Mouse (Mus musculus): ENCODE measurements at regions not wholly inside any gene's neighbourhood (a gene's known extent, or its start where the extent isn't known, plus 50 kb on each side); places are given as distances from the start of the nearest gene placed in this dataset. TPM values are rescaled to one million over a fixed set of nuclear protein-coding genes. Genes with fewer than 3 reads are reported as not detected.

GRCm38 (mm10) chr8:44034211-44034610 lies 324.4 kb upstream of the Adam34 start:
- Histone ChIP-seq H3K79me3 (ENCODE audit: low read depth) (no peaks in the 10 kb centered on the region), H3K27me3 (ENCODE audit: control insufficient read depth, insufficient read depth, insufficient read length) (no peaks in the 10 kb centered on the region), H3ac (ENCODE audit: control insufficient read depth, insufficient read length, low read depth) (no peak overlapping the region), H3K36me3 (ENCODE audit: control insufficient read depth, insufficient read depth) (no peaks in the 10 kb centered on the region), H3K4me3 (ENCODE audit: insufficient read depth, poor library complexity, severe bottlenecking) (no peak overlapping the region), H3K79me2 (ENCODE audit: control insufficient read depth, insufficient read depth) (no peaks in the 10 kb centered on the region)
- no peak for TF ChIP-seq MYOG (IDR thresholded peaks at IDR 0.05; ENCODE audit: control insufficient read depth, extremely low read depth, insufficient read length)
- TF ChIP-seq USF1 (IDR thresholded peaks at IDR 0.05; ENCODE audit: low read depth): no peak
- no peak for TF ChIP-seq MYOD1 (IDR thresholded peaks at IDR 0.05; ENCODE audit: control insufficient read depth, insufficient read length, low read depth)
- no peak for TF ChIP-seq MAX (IDR thresholded peaks at IDR 0.05)
- no peak for TF ChIP-seq FOSL1 (IDR thresholded peaks at IDR 0.05; ENCODE audit: insufficient read depth, low read length, poor library complexity, severe bottlenecking)
- no peak for TF ChIP-seq CTCF (IDR thresholded peaks at IDR 0.05; ENCODE audit: control insufficient read depth, insufficient read depth, insufficient read length)
- no peak for TF ChIP-seq CEBPB (IDR thresholded peaks at IDR 0.05; ENCODE audit: low read depth)

GRCm38 (mm10) chr8:44031376-44031775 lies 321.5 kb upstream of the Adam34 start:
- H3K79me3 ChIP-seq (ENCODE audit: low read depth): no peaks in the 10 kb centered on the region
- H3K79me2 ChIP-seq (ENCODE audit: control insufficient read depth, insufficient read depth): no peaks in the 10 kb centered on the region
- H3K4me3 ChIP-seq (ENCODE audit: insufficient read depth, poor library complexity, severe bottlenecking): no peak overlapping the region
- TF ChIP-seq MAX (IDR thresholded peaks at IDR 0.05) (no peak), CTCF (IDR thresholded peaks at IDR 0.05; ENCODE audit: control insufficient read depth, insufficient read depth, insufficient read length) (no peak), MYOD1 (IDR thresholded peaks at IDR 0.05; ENCODE audit: control insufficient read depth, insufficient read length, low read depth) (no peak), USF1 (IDR thresholded peaks at IDR 0.05; ENCODE audit: low read depth) (no peak), MYOG (IDR thresholded peaks at IDR 0.05; ENCODE audit: control insufficient read depth, extremely low read depth, insufficient read length) (no peak), FOSL1 (IDR thresholded peaks at IDR 0.05; ENCODE audit: insufficient read depth, low read length, poor library complexity, severe bottlenecking) (no peak), CEBPB (IDR thresholded peaks at IDR 0.05; ENCODE audit: low read depth) (no peak)
- no peaks in the 10 kb centered on the region for H3K36me3 ChIP-seq (ENCODE audit: control insufficient read depth, insufficient read depth)
- H3ac ChIP-seq (ENCODE audit: control insufficient read depth, insufficient read length, low read depth): no peak overlapping the region
- no peaks in the 10 kb centered on the region for H3K27me3 ChIP-seq (ENCODE audit: control insufficient read depth, insufficient read depth, insufficient read length)

GRCm38 (mm10) chr8:44030972-44031371 lies 321.1 kb upstream of the Adam34 start:
- TF ChIP-seq CEBPB (IDR thresholded peaks at IDR 0.05; ENCODE audit: low read depth) (no peak), USF1 (IDR thresholded peaks at IDR 0.05; ENCODE audit: low read depth) (no peak), FOSL1 (IDR thresholded peaks at IDR 0.05; ENCODE audit: insufficient read depth, low read length, poor library complexity, severe bottlenecking) (no peak), CTCF (IDR thresholded peaks at IDR 0.05; ENCODE audit: control insufficient read depth, insufficient read depth, insufficient read length) (no peak), MYOG (IDR thresholded peaks at IDR 0.05; ENCODE audit: control insufficient read depth, extremely low read depth, insufficient read length) (no peak), MAX (IDR thresholded peaks at IDR 0.05) (no peak), MYOD1 (IDR thresholded peaks at IDR 0.05; ENCODE audit: control insufficient read depth, insufficient read length, low read depth) (no peak)
- Histone ChIP-seq H3K27me3 (ENCODE audit: control insufficient read depth, insufficient read depth, insufficient read length) (no peaks in the 10 kb centered on the region), H3K79me3 (ENCODE audit: low read depth) (no peaks in the 10 kb centered on the region), H3K4me3 (ENCODE audit: insufficient read depth, poor library complexity, severe bottlenecking) (no peak overlapping the region), H3K36me3 (ENCODE audit: control insufficient read depth, insufficient read depth) (no peaks in the 10 kb centered on the region), H3ac (ENCODE audit: control insufficient read depth, insufficient read length, low read depth) (no peak overlapping the region), H3K79me2 (ENCODE audit: control insufficient read depth, insufficient read depth) (no peaks in the 10 kb centered on the region)

GRCm38 (mm10) chr8:44027738-44028137 lies 317.9 kb upstream of the Adam34 start:
- H3K36me3 ChIP-seq (ENCODE audit: control insufficient read depth, insufficient read depth): no peaks in the 10 kb centered on the region
- H3K79me2 ChIP-seq (ENCODE audit: control insufficient read depth, insufficient read depth): no peaks in the 10 kb centered on the region
- no peaks in the 10 kb centered on the region for H3K27me3 ChIP-seq (ENCODE audit: control insufficient read depth, insufficient read depth, insufficient read length)
- no peak overlapping the region for H3ac ChIP-seq (ENCODE audit: control insufficient read depth, insufficient read length, low read depth)
- no peak overlapping the region for H3K4me3 ChIP-seq (ENCODE audit: insufficient read depth, poor library complexity, severe bottlenecking)
- TF ChIP-seq MAX (IDR thresholded peaks at IDR 0.05) (no peak), MYOG (IDR thresholded peaks at IDR 0.05; ENCODE audit: control insufficient read depth, extremely low read depth, insufficient read length) (no peak), USF1 (IDR thresholded peaks at IDR 0.05; ENCODE audit: low read depth) (no peak), CTCF (IDR thresholded peaks at IDR 0.05; ENCODE audit: control insufficient read depth, insufficient read depth, insufficient read length) (no peak)
- H3K79me3 ChIP-seq (ENCODE audit: low read depth): no peaks in the 10 kb centered on the region

GRCm38 (mm10) chr8:44025926-44026325 lies 316.1 kb upstream of the Adam34 start:
- no peaks in the 10 kb centered on the region for H3K36me3 ChIP-seq (ENCODE audit: control insufficient read depth, insufficient read depth)
- H3ac ChIP-seq (ENCODE audit: control insufficient read depth, insufficient read length, low read depth): no peak overlapping the region
- H3K4me3 ChIP-seq (ENCODE audit: insufficient read depth, poor library complexity, severe bottlenecking): no peak overlapping the region
- H3K79me3 ChIP-seq (ENCODE audit: low read depth): no peaks in the 10 kb centered on the region
- H3K27me3 ChIP-seq (ENCODE audit: control insufficient read depth, insufficient read depth, insufficient read length): no peaks in the 10 kb centered on the region
- H3K79me2 ChIP-seq (ENCODE audit: control insufficient read depth, insufficient read depth): no peaks in the 10 kb centered on the region
- TF ChIP-seq MYOD1 (IDR thresholded peaks at IDR 0.05; ENCODE audit: control insufficient read depth, insufficient read length, low read depth) (no peak), MAX (IDR thresholded peaks at IDR 0.05) (no peak), CEBPB (IDR thresholded peaks at IDR 0.05; ENCODE audit: low read depth) (no peak), MYOG (IDR thresholded peaks at IDR 0.05; ENCODE audit: control insufficient read depth, extremely low read depth, insufficient read length) (no peak), FOSL1 (IDR thresholded peaks at IDR 0.05; ENCODE audit: insufficient read depth, low read length, poor library complexity, severe bottlenecking) (no peak), CTCF (IDR thresholded peaks at IDR 0.05; ENCODE audit: control insufficient read depth, insufficient read depth, insufficient read length) (no peak), USF1 (IDR thresholded peaks at IDR 0.05; ENCODE audit: low read depth) (no peak)

- TF ChIP-seq MYOG (IDR thresholded peaks at IDR 0.05; ENCODE audit: control insufficient read depth, extremely low read depth, insufficient read length): no peak
- no peak for TF ChIP-seq USF1 (IDR thresholded peaks at IDR 0.05; ENCODE audit: low read depth)
Observed at GRCm38 (mm10) chr8:44024028-44024427, 314.2 kb upstream of the Adam34 start.

More at GRCm38 (mm10) chr8:44024028-44024427, 314.2 kb upstream of the Adam34 start:
- H3K79me2 ChIP-seq (ENCODE audit: control insufficient read depth, insufficient read depth): no peaks in the 10 kb centered on the region
- H3ac ChIP-seq (ENCODE audit: control insufficient read depth, insufficient read length, low read depth): no peak overlapping the region
- H3K79me3 ChIP-seq (ENCODE audit: low read depth): no peaks in the 10 kb centered on the region
- H3K4me3 ChIP-seq (ENCODE audit: insufficient read depth, poor library complexity, severe bottlenecking): no peak overlapping the region
- H3K36me3 ChIP-seq (ENCODE audit: control insufficient read depth, insufficient read depth): no peaks in the 10 kb centered on the region
- no peaks in the 10 kb centered on the region for H3K27me3 ChIP-seq (ENCODE audit: control insufficient read depth, insufficient read depth, insufficient read length)

Small RNAs in the stretch of these regions (microRNA-seq; reads per million reads assigned to microRNA genes)
- not detected for gene Gm24591 (ENCODE audit: borderline microRNAs expressed)

All from C2C12 (cell line).